Mouse (Mus musculus): ENCODE measurements around the gene Tuba1c. TPM values are rescaled to one million over a fixed set of nuclear protein-coding genes. Genes with fewer than 3 reads are reported as not detected.

Gene Tuba1c
- polyA plus RNA-seq, 1 experiment, result 294 TPM

DNA sequence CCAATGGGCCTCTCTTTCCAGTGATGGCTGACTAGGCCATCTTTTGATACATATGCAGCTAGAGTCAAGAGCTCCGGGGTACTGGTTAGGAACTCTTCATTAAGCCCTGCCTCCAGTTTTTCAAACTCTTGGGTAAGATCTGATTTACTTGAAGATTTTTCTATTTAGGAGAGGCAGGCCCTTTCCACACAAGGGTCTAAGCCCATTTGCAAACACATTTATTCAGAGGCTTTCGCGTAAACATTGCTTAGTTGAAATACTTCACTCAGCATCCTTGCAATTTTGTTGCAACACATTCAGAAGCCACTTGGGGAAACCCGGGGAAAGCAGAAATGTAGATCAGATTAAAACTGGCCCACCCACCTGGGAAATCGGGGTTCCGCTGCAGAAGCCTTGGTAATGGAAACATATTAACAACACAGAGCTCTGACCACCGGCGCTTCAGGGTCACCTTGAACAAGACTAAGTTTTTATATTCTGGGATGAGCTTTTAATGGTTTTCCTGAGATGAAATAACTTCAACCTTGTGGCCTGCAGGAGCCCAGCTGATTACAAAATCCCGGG, 34.7 kb upstream of the Tuba1c start:
- peaks cover 6% of the 10 kb centered on the region; the same call in 1 of the 2 replicates for H3K4me1 ChIP-seq (replicated peaks; ENCODE audit: control insufficient read depth, insufficient read depth, low read length)
- no peak for DNase-seq
- no peak overlapping the region for H3K4me3 ChIP-seq (ENCODE audit: control insufficient read depth, insufficient read depth, low read length)
- WGBS, result 88% methylated on average over 9 of the region's 9 CpGs
- no peaks in the 10 kb centered on the region for H3K36me3 ChIP-seq (ENCODE audit: control insufficient read depth, insufficient read depth, low read length)
- TF ChIP-seq POLR2A (IDR thresholded peaks at IDR 0.05; ENCODE audit: control insufficient read depth, extremely low read depth, insufficient read depth, low read length, poor library complexity), result no peak
- no peak for TF ChIP-seq CTCF (IDR thresholded peaks at IDR 0.05; ENCODE audit: borderline replicate concordance, control insufficient read depth, extremely low read depth, insufficient read depth, low read length, poor library complexity)
- H3K27ac ChIP-seq (ENCODE audit: control insufficient read depth, insufficient read depth, low read length), result no peak overlapping the region
- H3K27me3 ChIP-seq (ENCODE audit: control insufficient read depth, insufficient read depth, low read length), result no peaks in the 10 kb centered on the region

GRCm38 (mm10) chr15:98996840-98997239, 32.9 kb upstream of the Tuba1c start:
- Histone ChIP-seq H3K4me1 (replicated peaks; ENCODE audit: control insufficient read depth, insufficient read depth, low read length) (peaks cover 10% of the 10 kb centered on the region; the same call in 1 of the 2 replicates), H3K27ac (ENCODE audit: control insufficient read depth, insufficient read depth, low read length) (no peak overlapping the region), H3K36me3 (ENCODE audit: control insufficient read depth, insufficient read depth, low read length) (no peaks in the 10 kb centered on the region), H3K4me3 (ENCODE audit: control insufficient read depth, insufficient read depth, low read length) (no peak overlapping the region), H3K27me3 (ENCODE audit: control insufficient read depth, insufficient read depth, low read length) (no peaks in the 10 kb centered on the region)
- DNase-seq, result no peak
- 90% methylated on average over 7 of the region's 7 CpGs for WGBS
- TF ChIP-seq POLR2A (IDR thresholded peaks at IDR 0.05; ENCODE audit: control insufficient read depth, extremely low read depth, insufficient read depth, low read length, poor library complexity) (no peak), CTCF (IDR thresholded peaks at IDR 0.05; ENCODE audit: borderline replicate concordance, control insufficient read depth, extremely low read depth, insufficient read depth, low read length, poor library complexity) (no peak)

GRCm38 (mm10) chr15:98997938-98998774, 31.5 kb upstream of the Tuba1c start:
- TF ChIP-seq POLR2A (IDR thresholded peaks at IDR 0.05; ENCODE audit: control insufficient read depth, extremely low read depth, insufficient read depth, low read length, poor library complexity) (no peak), CTCF (IDR thresholded peaks at IDR 0.05; ENCODE audit: borderline replicate concordance, control insufficient read depth, extremely low read depth, insufficient read depth, low read length, poor library complexity) (no peak)
- Histone ChIP-seq H3K27ac (ENCODE audit: control insufficient read depth, insufficient read depth, low read length) (no peak overlapping the region), H3K4me1 (replicated peaks; ENCODE audit: control insufficient read depth, insufficient read depth, low read length) (peaks cover 4% of the 10 kb centered on the region; the same call in 1 of the 2 replicates), H3K4me3 (ENCODE audit: control insufficient read depth, insufficient read depth, low read length) (no peak overlapping the region), H3K27me3 (ENCODE audit: control insufficient read depth, insufficient read depth, low read length) (no peaks in the 10 kb centered on the region), H3K36me3 (ENCODE audit: control insufficient read depth, insufficient read depth, low read length) (no peaks in the 10 kb centered on the region)
- WGBS, result 72% methylated on average over 13 of the region's 13 CpGs
- DNase-seq, result no peak

GRCm38 (mm10) chr15:98998775-98999157, 30.9 kb upstream of the Tuba1c start:
- DNase-seq, result no peak
- no peak overlapping the region for H3K27ac ChIP-seq (ENCODE audit: control insufficient read depth, insufficient read depth, low read length)
- no peak overlapping the region for H3K4me3 ChIP-seq (ENCODE audit: control insufficient read depth, insufficient read depth, low read length)
- 12% methylated on average over 6 of the region's 6 CpGs for WGBS
- TF ChIP-seq POLR2A (IDR thresholded peaks at IDR 0.05; ENCODE audit: control insufficient read depth, extremely low read depth, insufficient read depth, low read length, poor library complexity) (no peak), CTCF (IDR thresholded peaks at IDR 0.05; ENCODE audit: borderline replicate concordance, control insufficient read depth, extremely low read depth, insufficient read depth, low read length, poor library complexity) (no peak)
- H3K4me1 ChIP-seq (replicated peaks; ENCODE audit: control insufficient read depth, insufficient read depth, low read length), result 0 out of 2 replicates have a peak, but pooled peaks cover 4% of the 10 kb centered on the region
- no peaks in the 10 kb centered on the region for H3K36me3 ChIP-seq (ENCODE audit: control insufficient read depth, insufficient read depth, low read length)
- no peaks in the 10 kb centered on the region for H3K27me3 ChIP-seq (ENCODE audit: control insufficient read depth, insufficient read depth, low read length)

- no peaks in the 10 kb centered on the region for H3K36me3 ChIP-seq (ENCODE audit: control insufficient read depth, insufficient read depth, low read length)
- no peak overlapping the region for H3K27ac ChIP-seq (ENCODE audit: control insufficient read depth, insufficient read depth, low read length)
- WGBS, result 59% methylated on average over 14 of the region's 14 CpGs
- DNase-seq, result peak; percentile 53
- TF ChIP-seq CTCF (IDR thresholded peaks at IDR 0.05; ENCODE audit: borderline replicate concordance, control insufficient read depth, extremely low read depth, insufficient read depth, low read length, poor library complexity), result no peak
- TF ChIP-seq POLR2A (IDR thresholded peaks at IDR 0.05; ENCODE audit: control insufficient read depth, extremely low read depth, insufficient read depth, low read length, poor library complexity), result no peak
- H3K4me1 ChIP-seq (replicated peaks; ENCODE audit: control insufficient read depth, insufficient read depth, low read length), result 0 out of 2 replicates have a peak, but pooled peaks cover 4% of the 10 kb centered on the region
- H3K4me3 ChIP-seq (ENCODE audit: control insufficient read depth, insufficient read depth, low read length), result no peak overlapping the region
- no peaks in the 10 kb centered on the region for H3K27me3 ChIP-seq (ENCODE audit: control insufficient read depth, insufficient read depth, low read length)
Observed at GRCm38 (mm10) chr15:99000535-99001283, 29.0 kb upstream of the Tuba1c start.

DNA sequence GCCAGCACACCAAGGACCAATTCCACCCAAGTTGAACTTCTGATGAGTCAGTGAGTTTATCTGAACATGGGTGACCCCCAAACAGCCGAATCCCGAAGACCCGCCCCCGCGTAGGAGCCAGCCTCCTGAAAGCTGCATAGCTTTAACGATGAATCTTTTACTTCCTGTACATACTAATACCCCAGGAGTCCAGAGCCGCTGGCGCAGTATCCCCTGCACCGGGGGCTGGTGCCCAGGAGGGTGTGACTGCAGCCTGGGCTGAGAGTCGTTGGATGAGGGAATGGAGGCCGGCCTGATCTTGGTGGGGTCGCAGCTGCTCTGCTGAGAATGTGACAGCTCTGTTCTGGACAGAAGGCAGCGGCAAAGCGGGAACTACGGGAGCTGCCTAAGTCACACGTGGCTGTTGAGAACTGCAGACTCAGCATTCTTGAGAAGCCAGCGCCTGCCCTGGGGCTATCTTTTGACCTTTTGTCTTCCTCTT, 28.2 kb upstream of the Tuba1c start:
- DNase-seq, result no peak
- Histone ChIP-seq H3K27ac (ENCODE audit: control insufficient read depth, insufficient read depth, low read length) (no peak overlapping the region), H3K27me3 (ENCODE audit: control insufficient read depth, insufficient read depth, low read length) (no peaks in the 10 kb centered on the region), H3K36me3 (ENCODE audit: control insufficient read depth, insufficient read depth, low read length) (no peaks in the 10 kb centered on the region), H3K4me3 (ENCODE audit: control insufficient read depth, insufficient read depth, low read length) (no peak overlapping the region), H3K4me1 (replicated peaks; ENCODE audit: control insufficient read depth, insufficient read depth, low read length) (0 out of 2 replicates have a peak, but pooled peaks cover 4% of the 10 kb centered on the region)
- TF ChIP-seq CTCF (IDR thresholded peaks at IDR 0.05; ENCODE audit: borderline replicate concordance, control insufficient read depth, extremely low read depth, insufficient read depth, low read length, poor library complexity) (no peak), POLR2A (IDR thresholded peaks at IDR 0.05; ENCODE audit: control insufficient read depth, extremely low read depth, insufficient read depth, low read length, poor library complexity) (no peak)
- WGBS, result 20% methylated on average over 17 of the region's 17 CpGs

All from thymus, adult 2 months (tissue).